ENCODE assay signal across 8 mouse cellular contexts in genomic region chr16:16854836-16855235, GRCm38 (mm10). TPM values are rescaled to one million over a fixed set of nuclear protein-coding genes. Genes with fewer than 3 reads are reported as not detected.
DNase-seq lines count a peak whose midpoint lies in the region; ATAC-seq and TF ChIP-seq lines count a peak whose summit lies in the region.
"Had no signal": no experiment of that assay in that cellular context is flagged by ENCODE, and none has a peak within 500 bp of the region (broad histone marks: within the 10 kb centered on the region; RNA-seq: fewer than 3 reads in every experiment).

No protein-coding gene starts in this region.

- peak; percentile 44 for TF ChIP-seq CTCF in midbrain, postnatal 0 days (IDR thresholded peaks at IDR 0.05)
- TF ChIP-seq CTCF in lung, embryonic 14.5 days (IDR thresholded peaks at IDR 0.05; ENCODE audit: low read depth) = peak; percentile 65
- peak; percentile 79 for TF ChIP-seq CTCF in stomach, postnatal 0 days (IDR thresholded peaks at IDR 0.05; ENCODE audit: low read depth)

- no peaks in the 10 kb centered on the region for H3K4me1 ChIP-seq in midbrain, postnatal 0 days (ENCODE audit: insufficient read depth, low read length)
- no peaks in the 10 kb centered on the region for H3K4me1 ChIP-seq in midbrain, embryonic 16.5 days (ENCODE audit: control insufficient read depth, insufficient read depth, low read length)
- no peaks in the 10 kb centered on the region for H3K4me1 ChIP-seq in lung, embryonic 14.5 days (ENCODE audit: insufficient read depth)
- no peaks in the 10 kb centered on the region for H3K4me1 ChIP-seq in stomach, postnatal 0 days (replicated peaks; ENCODE audit: control insufficient read depth, insufficient read depth)
- H3K4me1 ChIP-seq: heart, embryonic 15.5 days had no signal

- 35% methylated on average over 6 of the region's 6 CpGs for WGBS in midbrain, postnatal 0 days
- 45% methylated on average over 6 of the region's 6 CpGs for WGBS in midbrain, embryonic 16.5 days
- 27% methylated on average over 6 of the region's 6 CpGs for WGBS in lung, embryonic 14.5 days
- WGBS in stomach, postnatal 0 days = 19% methylated on average over 6 of the region's 6 CpGs

- H3K27me3 ChIP-seq in midbrain, postnatal 0 days (ENCODE audit: insufficient read depth, low read length) = no peaks in the 10 kb centered on the region
- H3K27me3 ChIP-seq in midbrain, embryonic 16.5 days (ENCODE audit: control insufficient read depth, insufficient read depth, low read depth, low read length) = no peaks in the 10 kb centered on the region
- no peaks in the 10 kb centered on the region for H3K27me3 ChIP-seq in lung, embryonic 14.5 days (ENCODE audit: insufficient read depth, low read length)
- H3K27me3 ChIP-seq in stomach, postnatal 0 days (ENCODE audit: control insufficient read depth, insufficient read depth, low read length) = no peaks in the 10 kb centered on the region
- H3K27me3 ChIP-seq: heart, embryonic 15.5 days had no signal

- no peak overlapping the region for H3K4me2 ChIP-seq in midbrain, postnatal 0 days (ENCODE audit: low read depth, low read length, poor library complexity, severe bottlenecking)
- H3K4me2 ChIP-seq in midbrain, embryonic 16.5 days (ENCODE audit: low read length) = no peak overlapping the region
- H3K4me2 ChIP-seq in lung, embryonic 14.5 days = no peak overlapping the region
- H3K4me2 ChIP-seq in stomach, postnatal 0 days (replicated peaks; ENCODE audit: low read depth) = no peak overlapping the region
- H3K4me2 ChIP-seq: heart, embryonic 15.5 days had no signal

- TF ChIP-seq EP300 in stomach, postnatal 0 days (optimal IDR thresholded peaks at IDR 0.05) = no peak

- H3K36me3 ChIP-seq in midbrain, postnatal 0 days (ENCODE audit: insufficient read depth, low read length) = no peaks in the 10 kb centered on the region
- no peaks in the 10 kb centered on the region for H3K36me3 ChIP-seq in midbrain, embryonic 16.5 days (ENCODE audit: control insufficient read depth, insufficient read depth, low read length)
- H3K36me3 ChIP-seq in lung, embryonic 14.5 days (ENCODE audit: insufficient read depth) = no peaks in the 10 kb centered on the region
- H3K36me3 ChIP-seq in stomach, postnatal 0 days (ENCODE audit: control insufficient read depth, insufficient read depth, low read length) = no peaks in the 10 kb centered on the region
- H3K36me3 ChIP-seq: heart, embryonic 15.5 days had no signal

- DNase-seq in midbrain, postnatal 0 days (ENCODE audit: low spot score) = no peak
- DNase-seq in Muller cell, postnatal 12 days (ENCODE audit: inconsistent ontology term) = peak; percentile 13
- peak; percentile 38 for DNase-seq in c-Kit-positive CD71-positive TER-119-positive erythroid progenitor cells, embryonic 14.5 days (ENCODE audit: low spot score)
- peak; percentile 5 for DNase-seq in hindlimb bud, embryonic 11.5 days (ENCODE audit: extremely low spot score, low read depth, low spot score)
- peak; percentile 74 for DNase-seq in lung, embryonic 14.5 days
- DNase-seq in stomach, postnatal 0 days (ENCODE audit: low spot score) = peak; percentile 57

- H3K27ac ChIP-seq in midbrain, postnatal 0 days (ENCODE audit: low read depth, low read length) = no peak overlapping the region
- H3K27ac ChIP-seq in midbrain, embryonic 16.5 days (ENCODE audit: low read length) = no peak overlapping the region
- H3K27ac ChIP-seq in lung, embryonic 14.5 days (ENCODE audit: low read depth) = no peak overlapping the region
- no peak overlapping the region for H3K27ac ChIP-seq in stomach, postnatal 0 days (replicated peaks)
- H3K27ac ChIP-seq: heart, embryonic 15.5 days had no signal

- ATAC-seq in midbrain, postnatal 0 days (ENCODE audit: low FRiP score) = no peak
- ATAC-seq in midbrain, embryonic 16.5 days = no peak
- ATAC-seq in lung, embryonic 14.5 days (ENCODE audit: insufficient read depth) = no peak
- no peak for ATAC-seq in stomach, postnatal 0 days (ENCODE audit: low FRiP score, low TSS enrichment)

- H3K4me3 ChIP-seq in midbrain, postnatal 0 days (ENCODE audit: low read depth, low read length) = no peak overlapping the region
- no peak overlapping the region for H3K4me3 ChIP-seq in midbrain, embryonic 16.5 days (ENCODE audit: low read depth, low read length)
- no peak overlapping the region for H3K4me3 ChIP-seq in lung, embryonic 14.5 days (ENCODE audit: low read depth, low read length)
- H3K4me3 ChIP-seq in stomach, postnatal 0 days (ENCODE audit: low read depth, low read length) = no peak overlapping the region
- H3K4me3 ChIP-seq: heart, embryonic 15.5 days had no signal

- no peaks in the 10 kb centered on the region for H3K9me3 ChIP-seq in midbrain, postnatal 0 days (ENCODE audit: low read length)
- H3K9me3 ChIP-seq in midbrain, embryonic 16.5 days (replicated peaks; ENCODE audit: control insufficient read depth, low read length, poor library complexity, severe bottlenecking) = no peaks in the 10 kb centered on the region
- H3K9me3 ChIP-seq in lung, embryonic 14.5 days (ENCODE audit: low read depth, low read length) = no peaks in the 10 kb centered on the region
- H3K9me3 ChIP-seq in stomach, postnatal 0 days (ENCODE audit: control insufficient read depth, low read length) = no peaks in the 10 kb centered on the region
- H3K9me3 ChIP-seq: heart, embryonic 15.5 days had no signal

- no peak overlapping the region for H3K9ac ChIP-seq in midbrain, postnatal 0 days (replicated peaks; ENCODE audit: low read length, poor library complexity, severe bottlenecking)
- no peak overlapping the region for H3K9ac ChIP-seq in midbrain, embryonic 16.5 days (ENCODE audit: low read depth, low read length)
- no peak overlapping the region for H3K9ac ChIP-seq in lung, embryonic 14.5 days
- no peak overlapping the region for H3K9ac ChIP-seq in stomach, postnatal 0 days (ENCODE audit: low read length)
- H3K9ac ChIP-seq: heart, embryonic 15.5 days had no signal

RNA-seq across cellular contexts. Expression of gene Igll1, which starts 8.9 kb away (rescaled TPM):
- not detected in 2 replicates for total RNA-seq in midbrain, postnatal 0 days (2014; rRNA removed)
- polyA plus RNA-seq in midbrain, postnatal 0 days (2015; fragmentation: Nextera tagmentation; extraction: Ambion mirVana) = not detected in 2 replicates
- polyA plus RNA-seq in midbrain, embryonic 16.5 days (2015; fragmentation: Nextera tagmentation; extraction: Ambion mirVana) = not detected in 2 replicates
- polyA plus RNA-seq in lung, embryonic 14.5 days (2014; fragmentation: Nextera tagmentation; extraction: Ambion mirVana) = 0.30 TPM in 1 of 2 replicates, not detected in the other
- 0.19 TPM in 1 of 2 replicates, not detected in the other for polyA plus RNA-seq in stomach, postnatal 0 days (2015; fragmentation: Nextera tagmentation; extraction: Ambion mirVana)
- polyA plus RNA-seq: heart, embryonic 15.5 days had no signal

RNA-seq across cellular contexts. Expression of gene Top3b, which starts 15.7 kb away (rescaled TPM):
- 60.1 and 81.0 TPM in 2 replicates for total RNA-seq in midbrain, postnatal 0 days (2014; rRNA removed)
- polyA plus RNA-seq in midbrain, postnatal 0 days (2015; fragmentation: Nextera tagmentation; extraction: Ambion mirVana) = 60.9 and 62.7 TPM in 2 replicates
- 72.5 and 73.1 TPM in 2 replicates for polyA plus RNA-seq in midbrain, embryonic 16.5 days (2015; fragmentation: Nextera tagmentation; extraction: Ambion mirVana)
- polyA plus RNA-seq in lung, embryonic 14.5 days (2014; fragmentation: Nextera tagmentation; extraction: Ambion mirVana) = 68.9 and 76.9 TPM in 2 replicates
- polyA plus RNA-seq in stomach, postnatal 0 days (2015; fragmentation: Nextera tagmentation; extraction: Ambion mirVana) = 29.4 and 33.6 TPM in 2 replicates

RNA-seq across cellular contexts. Expression of gene Vpreb1, which starts 15.8 kb away (rescaled TPM):
- total RNA-seq in midbrain, postnatal 0 days (2014; rRNA removed) = not detected in 2 replicates
- 0.52 TPM in 1 of 2 replicates, not detected in the other for polyA plus RNA-seq in midbrain, postnatal 0 days (2015; fragmentation: Nextera tagmentation; extraction: Ambion mirVana)
- polyA plus RNA-seq in midbrain, embryonic 16.5 days (2015; fragmentation: Nextera tagmentation; extraction: Ambion mirVana) = 0.70 and 0.95 TPM in 2 replicates
- polyA plus RNA-seq in lung, embryonic 14.5 days (2014; fragmentation: Nextera tagmentation; extraction: Ambion mirVana) = 1.9 TPM in 2 replicates
- polyA plus RNA-seq in stomach, postnatal 0 days (2015; fragmentation: Nextera tagmentation; extraction: Ambion mirVana) = 0.91 and 1.1 TPM in 2 replicates

RNA-seq across cellular contexts. Expression of gene Spag6l, which starts 25.6 kb away (rescaled TPM):
- total RNA-seq in midbrain, postnatal 0 days (2014; rRNA removed) = 30.6 and 34.9 TPM in 2 replicates
- 22.2 and 23.7 TPM in 2 replicates for polyA plus RNA-seq in midbrain, postnatal 0 days (2015; fragmentation: Nextera tagmentation; extraction: Ambion mirVana)
- polyA plus RNA-seq in midbrain, embryonic 16.5 days (2015; fragmentation: Nextera tagmentation; extraction: Ambion mirVana) = 24.0 and 24.5 TPM in 2 replicates
- 0.70 and 0.76 TPM in 2 replicates for polyA plus RNA-seq in lung, embryonic 14.5 days (2014; fragmentation: Nextera tagmentation; extraction: Ambion mirVana)
- polyA plus RNA-seq in stomach, postnatal 0 days (2015; fragmentation: Nextera tagmentation; extraction: Ambion mirVana) = 0.17 and 0.45 TPM in 2 replicates

RNA-seq across cellular contexts. Expression of gene Ppm1f, which starts 41.4 kb away (rescaled TPM):
- 30.0 and 33.0 TPM in 2 replicates for total RNA-seq in midbrain, postnatal 0 days (2014; rRNA removed)
- polyA plus RNA-seq in midbrain, postnatal 0 days (2015; fragmentation: Nextera tagmentation; extraction: Ambion mirVana) = 12.4 and 13.7 TPM in 2 replicates
- 29.3 and 30.0 TPM in 2 replicates for polyA plus RNA-seq in midbrain, embryonic 16.5 days (2015; fragmentation: Nextera tagmentation; extraction: Ambion mirVana)
- polyA plus RNA-seq in lung, embryonic 14.5 days (2014; fragmentation: Nextera tagmentation; extraction: Ambion mirVana) = 27.6 and 29.4 TPM in 2 replicates
- polyA plus RNA-seq in stomach, postnatal 0 days (2015; fragmentation: Nextera tagmentation; extraction: Ambion mirVana) = 5.5 and 6.0 TPM in 2 replicates
